Mouse (Mus musculus) forebrain, embryonic 16.5 days (tissue): ENCODE measurements around the gene Tesc. TPM values are rescaled to one million over a fixed set of nuclear protein-coding genes. Genes with fewer than 3 reads are reported as not detected.

Source experiments
- ATAC-seq: fragments of 200-750 bp; cut with Nextera tagmentation; 2 replicates; pipeline ENCODE4 v1.8.0; 2017; ENCODE audit warnings: mild to moderate bottlenecking, moderate library complexity
- H3K27ac ChIP-seq: fragments of 300-500 bp; sonication (generic); 2 replicates; pipeline ENCODE4 v1.5.1; 2014; ENCODE audit warnings: low read length, control low read depth
- H3K27me3 ChIP-seq: fragments of 300-500 bp; sonication (generic); replicated peaks from 2 replicates; pipeline ENCODE4 v1.6.1; 2014; ENCODE audit warnings: low read length; ENCODE audit not compliant: control insufficient read depth, insufficient read depth
- H3K36me3 ChIP-seq: fragments of 300-500 bp; sonication (generic); 2 replicates; pipeline ENCODE4 v1.6.1; 2014; ENCODE audit not compliant: control insufficient read depth, insufficient read depth
- H3K4me1 ChIP-seq: fragments of 300-500 bp; sonication (generic); replicated peaks from 2 replicates; pipeline ENCODE4 v1.6.1; 2014; ENCODE audit warnings: low read length; ENCODE audit not compliant: control insufficient read depth, insufficient read depth
- H3K4me2 ChIP-seq: fragments of 300-500 bp; sonication (generic); 2 replicates; pipeline ENCODE4 v1.6.1; 2014; ENCODE audit warnings: mild to moderate bottlenecking, low read length, control low read depth
- H3K4me3 ChIP-seq: fragments of 300-500 bp; sonication (generic); replicated peaks from 2 replicates; pipeline ENCODE4 v1.5.1; 2014; ENCODE audit warnings: mild to moderate bottlenecking, low read length, control low read depth
- H3K9ac ChIP-seq: fragments of 300-500 bp; sonication (generic); replicated peaks from 2 replicates; pipeline ENCODE4 v1.6.1; 2014; ENCODE audit warnings: low read depth, low read length, control low read depth
- H3K9me3 ChIP-seq: fragments of 300-500 bp; sonication (generic); 2 replicates; pipeline ENCODE4 v1.6.1; 2016; ENCODE audit warnings: low read length; ENCODE audit not compliant: control insufficient read depth
- WGBS: fragments of 180-500 bp; shearing (Covaris S2); extraction: QIAGEN DNeasy Blood & Tissue Kit; methylation state at CpG from one replicate; pipeline ENCODE4 v1.1.7; 2014; 5-methylcytosine and 5-hydroxymethylcytosine counted together
- polyA plus RNA-seq: library from polyadenylated mRNA; unstranded; fragments of >200 nt; fragmentation: Nextera tagmentation; extraction: Ambion mirVana; gene quantifications from 2 replicates; pipeline ENCODE4 v1.2.1, GENCODE M21; 2015

Gene Tesc
- polyA plus RNA-seq, 1 experiment from 2014 or later = 10.3 TPM

- Histone ChIP-seq H3K4me1 (peaks cover 34% of the 10 kb centered on the region), H3K27me3 (no peaks in the 10 kb centered on the region), H3K27ac (no peak overlapping the region), H3K9me3 (no peaks in the 10 kb centered on the region), H3K4me2 (no peak overlapping the region), H3K4me3 (no peak overlapping the region), H3K9ac (no peak overlapping the region), H3K36me3 (0 out of 2 replicates have a peak, but pooled peaks cover 2% of the 10 kb centered on the region)
- 76% methylated on average over 5 of the region's 5 CpGs for WGBS
- no peak for ATAC-seq
These were observed 44.2 kb downstream of the Tesc start for GRCm38 (mm10) chr5:118071766-118072165.

GRCm38 (mm10) chr5:118073213-118073773 is 45.8 kb downstream of the Tesc start:
- Histone ChIP-seq H3K4me1 (peaks cover 45% of the 10 kb centered on the region), H3K4me3 (no peak overlapping the region), H3K9me3 (no peaks in the 10 kb centered on the region), H3K36me3 (0 out of 2 replicates have a peak, but pooled peaks cover 2% of the 10 kb centered on the region), H3K9ac (no peak overlapping the region), H3K4me2 (no peak overlapping the region), H3K27ac (peak overlapping the region; percentile 43), H3K27me3 (no peaks in the 10 kb centered on the region)
- 32% methylated on average over 15 of the region's 15 CpGs for WGBS
- ATAC-seq = peak; percentile 80

GRCm38 (mm10) chr5:118076721-118077592 is 49.4 kb downstream of the Tesc start:
- Histone ChIP-seq H3K4me2 (no peak overlapping the region), H3K27ac (peak overlapping the region; percentile 71), H3K4me1 (peaks cover 64% of the 10 kb centered on the region), H3K9ac (0 out of 2 replicates have a peak overlapping the region, but pooled peaks have one; percentile 30), H3K4me3 (no peak overlapping the region), H3K27me3 (no peaks in the 10 kb centered on the region), H3K36me3 (0 out of 2 replicates have a peak, but pooled peaks cover 2% of the 10 kb centered on the region), H3K9me3 (no peaks in the 10 kb centered on the region)
- ATAC-seq = peak; percentile 39
- WGBS = 49% methylated on average over 15 of the region's 15 CpGs

- H3K27ac ChIP-seq = no peak overlapping the region
- no peak overlapping the region for H3K4me3 ChIP-seq
- H3K27me3 ChIP-seq = no peaks in the 10 kb centered on the region
- H3K9ac ChIP-seq = no peak overlapping the region
- ATAC-seq = no peak
- no peak overlapping the region for H3K4me2 ChIP-seq
- 0 out of 2 replicates have a peak, but pooled peaks cover 2% of the 10 kb centered on the region for H3K36me3 ChIP-seq
- H3K4me1 ChIP-seq = peaks cover 64% of the 10 kb centered on the region
- WGBS = 78% methylated on average over 6 of the region's 6 CpGs
- H3K9me3 ChIP-seq = no peaks in the 10 kb centered on the region
These were observed 51.0 kb downstream of the Tesc start for GRCm38 (mm10) chr5:118078550-118078949.

DNA sequence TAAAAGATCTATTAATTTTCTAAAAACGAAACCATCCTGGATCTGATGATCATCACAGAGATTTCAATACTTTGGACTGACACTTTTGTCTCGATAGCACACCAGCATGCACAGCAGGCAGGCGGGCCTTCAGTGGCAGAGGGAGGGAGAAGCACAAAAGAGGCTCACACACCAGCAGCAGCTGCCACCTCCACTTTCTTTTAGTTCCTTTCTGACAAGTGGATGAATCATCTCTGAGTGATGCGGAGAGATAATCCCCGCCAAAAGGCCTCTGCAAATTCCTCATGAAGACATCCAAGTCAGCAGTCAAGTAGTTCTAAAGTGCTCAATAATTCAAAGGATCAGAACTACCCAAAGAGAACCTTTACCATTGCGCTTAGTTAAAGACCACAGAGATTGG is 51.8 kb downstream of the Tesc start:
- WGBS = 15% methylated on average over 6 of the region's 6 CpGs
- no peak overlapping the region for H3K27ac ChIP-seq
- H3K9me3 ChIP-seq = no peaks in the 10 kb centered on the region
- no peaks in the 10 kb centered on the region for H3K27me3 ChIP-seq
- H3K4me2 ChIP-seq = no peak overlapping the region
- H3K36me3 ChIP-seq = 0 out of 2 replicates have a peak, but pooled peaks cover 2% of the 10 kb centered on the region
- H3K9ac ChIP-seq = no peak overlapping the region
- ATAC-seq = no peak
- H3K4me1 ChIP-seq = peaks cover 67% of the 10 kb centered on the region
- no peak overlapping the region for H3K4me3 ChIP-seq

- H3K4me3 ChIP-seq = no peak overlapping the region
- H3K36me3 ChIP-seq = no peaks in the 10 kb centered on the region
- H3K9ac ChIP-seq = no peak overlapping the region
- ATAC-seq = no peak
- H3K4me1 ChIP-seq = peaks cover 72% of the 10 kb centered on the region
- peak overlapping the region; percentile 56; the same call in 1 of the 2 replicates for H3K27ac ChIP-seq
- WGBS = 16% methylated on average over 11 of the region's 11 CpGs
- no peak overlapping the region for H3K4me2 ChIP-seq
- H3K9me3 ChIP-seq = no peaks in the 10 kb centered on the region
- no peaks in the 10 kb centered on the region for H3K27me3 ChIP-seq
These were observed 52.3 kb downstream of the Tesc start for GRCm38 (mm10) chr5:118079839-118080250.

DNA sequence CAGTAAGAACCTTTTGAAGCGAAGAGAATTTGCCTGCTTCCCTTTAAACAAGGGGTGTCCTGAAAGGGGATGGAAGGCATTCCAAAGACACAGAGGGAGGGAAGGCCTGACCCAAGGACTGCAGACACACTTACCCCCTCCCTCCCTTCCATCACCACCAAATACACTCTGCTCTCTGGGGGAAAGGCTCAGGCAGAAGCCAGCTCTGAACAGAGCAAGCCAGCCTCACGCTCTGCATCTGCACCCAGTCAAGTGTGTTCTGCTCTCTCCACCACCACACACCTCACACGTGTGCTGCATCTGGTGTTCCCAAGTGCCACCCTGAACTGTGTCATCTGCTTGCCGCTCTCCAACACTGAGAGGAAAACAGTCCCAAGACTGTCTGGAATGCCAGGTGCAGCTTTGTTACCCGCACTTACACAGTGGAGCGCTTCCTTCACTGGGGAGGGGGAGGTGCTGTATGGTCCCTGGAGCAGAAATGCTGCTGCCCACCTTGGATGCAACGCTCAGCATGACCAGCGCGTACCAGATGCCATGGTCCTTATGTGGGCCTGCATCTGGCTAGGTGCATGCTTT is 53.9 kb downstream of the Tesc start:
- H3K9me3 ChIP-seq = no peaks in the 10 kb centered on the region
- H3K4me3 ChIP-seq = no peak overlapping the region
- no peaks in the 10 kb centered on the region for H3K27me3 ChIP-seq
- H3K4me2 ChIP-seq = no peak overlapping the region
- no peaks in the 10 kb centered on the region for H3K36me3 ChIP-seq
- H3K9ac ChIP-seq = no peak overlapping the region; the same call in 1 of the 2 replicates
- 68% methylated on average over 9 of the region's 9 CpGs for WGBS
- no peak overlapping the region for H3K27ac ChIP-seq
- H3K4me1 ChIP-seq = peaks cover 69% of the 10 kb centered on the region
- no peak for ATAC-seq

GRCm38 (mm10) chr5:118081996-118082395 is 54.5 kb downstream of the Tesc start:
- H3K27me3 ChIP-seq = no peaks in the 10 kb centered on the region
- H3K4me2 ChIP-seq = no peak overlapping the region
- H3K9ac ChIP-seq = no peak overlapping the region
- H3K9me3 ChIP-seq = no peaks in the 10 kb centered on the region
- peaks cover 63% of the 10 kb centered on the region for H3K4me1 ChIP-seq
- no peak overlapping the region for H3K4me3 ChIP-seq
- WGBS = 78% methylated on average over 6 of the region's 6 CpGs
- H3K36me3 ChIP-seq = no peaks in the 10 kb centered on the region
- H3K27ac ChIP-seq = no peak overlapping the region
- no peak for ATAC-seq

- Histone ChIP-seq H3K27ac (peak overlapping the region; percentile 31; the same call in 1 of the 2 replicates), H3K36me3 (no peaks in the 10 kb centered on the region), H3K9me3 (no peaks in the 10 kb centered on the region), H3K27me3 (no peaks in the 10 kb centered on the region), H3K4me3 (no peak overlapping the region), H3K4me2 (no peak overlapping the region), H3K9ac (no peak overlapping the region), H3K4me1 (peaks cover 60% of the 10 kb centered on the region)
- peak; percentile 39; the same call in 1 of the 2 replicates for ATAC-seq
- WGBS = 36% methylated on average over 12 of the region's 12 CpGs
These were observed 55.6 kb downstream of the Tesc start for GRCm38 (mm10) chr5:118083060-118083638.
